Mouse (Mus musculus): ENCODE results near the gene Rhod. TPM values are rescaled to one million over a fixed set of nuclear protein-coding genes. Genes with fewer than 3 reads are reported as not detected.

The Rhod gene
- total RNA-seq (2012; rRNA removed) (not detected in 2 replicates), polyA plus RNA-seq (2012; ENCODE audit: insufficient read depth in 1 of 2, insufficient read length in 2 of 2, low read depth in 1 of 2, low replicate concordance in 2 of 2, missing spikeins in 1 of 2) (under 1 TPM in 1 of 2 experiments, not detected in 1; 0.06 TPM)

DNA sequence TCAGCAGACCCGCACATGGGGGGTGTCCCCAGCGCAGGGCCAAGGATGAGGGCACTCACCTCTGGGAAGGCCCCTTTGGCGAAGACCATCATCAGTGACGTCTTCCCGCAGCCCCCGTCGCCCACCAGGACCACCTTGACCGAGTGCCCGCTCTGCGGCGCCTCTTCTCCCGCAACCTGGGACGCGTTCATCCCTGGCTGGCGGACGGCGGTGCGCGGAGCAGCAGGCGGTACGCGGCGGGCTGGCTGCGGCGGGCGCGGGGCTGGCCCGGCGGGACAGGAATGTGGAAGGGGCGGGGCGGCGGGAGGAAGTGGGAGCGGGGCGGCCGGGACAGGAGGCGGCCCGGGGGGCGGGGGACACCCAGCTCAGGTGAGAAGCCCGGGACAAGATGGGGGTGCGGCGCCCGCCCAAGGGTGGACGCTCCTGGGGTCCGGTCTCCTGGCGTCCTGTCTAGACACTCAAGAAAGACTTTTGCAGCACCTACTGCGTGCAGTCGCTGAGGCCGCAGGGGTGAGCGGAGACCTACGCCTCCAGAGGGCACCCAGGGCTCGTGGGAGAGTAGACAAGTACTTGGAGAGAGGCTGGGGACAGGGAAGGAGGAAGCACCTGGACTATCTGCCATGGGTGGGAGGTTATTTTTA, at the start of gene Rhod:
Rhod (minus strand) TSS at position 272 of the 641 bp plus-strand sequence.
- Histone ChIP-seq H3K36me3 (ENCODE audit: control insufficient read depth in 1 of 2, insufficient read depth in 2 of 2, low read length in 2 of 2) (no peaks in the 10 kb centered on the region; a peak in 1 of 4 replicates), H3K4me1 (ENCODE audit: control insufficient read depth in 1 of 2, insufficient read depth in 2 of 2, low read length in 2 of 2) (peaks cover 0 to 22% of the 10 kb centered on the region in 2 experiments; a peak in 2 of 4 replicates), H3K27me3 (ENCODE audit: control insufficient read depth in 1 of 2, insufficient read depth in 2 of 2, low read length in 2 of 2) (peaks cover 2 to 3% of the 10 kb centered on the region in 2 experiments; a peak in 1 of 4 replicates), H3K4me3 (ENCODE audit: control insufficient read depth in 1 of 2, insufficient read depth in 1 of 2, low read depth in 2 of 2, low read length in 2 of 2) (no peak within 1 kb of the TSS), H3K9me3 (replicated peaks; ENCODE audit: insufficient read depth, low read length) (no peaks in the 10 kb centered on the region), H3K79me2 (ENCODE audit: control insufficient read depth, insufficient read depth, low read length, poor library complexity) (no peaks in the 10 kb centered on the region), H3K27ac (ENCODE audit: control insufficient read depth, low read depth, low read length) (no peak within 1 kb of the TSS), H3K9ac (ENCODE audit: control insufficient read depth, low read depth, low read length, poor library complexity, severe bottlenecking) (no peak within 1 kb of the TSS)
- TF ChIP-seq CHD2 (IDR thresholded peaks at IDR 0.05; ENCODE audit: low read length) (no peak), TAL1 (IDR thresholded peaks at IDR 0.05; ENCODE audit: low read length) (no peak), ZKSCAN1 (IDR thresholded peaks at IDR 0.05; ENCODE audit: low read depth, low read length) (no peak), HCFC1 (IDR thresholded peaks at IDR 0.05; ENCODE audit: low read depth, low read length) (no peak), MAFK (IDR thresholded peaks at IDR 0.05; ENCODE audit: borderline replicate concordance, low read depth, low read length) (no peak), POLR2AphosphoS5 (IDR thresholded peaks at IDR 0.05; ENCODE audit: borderline replicate concordance, low read depth, low read length) (no peak), ZNF384 (IDR thresholded peaks at IDR 0.05; ENCODE audit: low read depth, low read length) (no peak), BHLHE40 (IDR thresholded peaks at IDR 0.05; ENCODE audit: borderline replicate concordance, low read depth, low read length) (no peak), KAT2A (conservative IDR thresholded peaks at IDR 0.05; ENCODE audit: low read depth, low read length) (no peak), CTCF (IDR thresholded peaks at IDR 0.05 in 2 of 3, conservative IDR thresholded peaks at IDR 0.05 in 1 of 3; ENCODE audit: control insufficient read depth in 1 of 3, insufficient read depth in 1 of 3, low read depth in 2 of 3, low read length in 3 of 3, poor library complexity in 1 of 3, severe bottlenecking in 1 of 3) (no peak), EP300 (IDR thresholded peaks at IDR 0.05; ENCODE audit: low read depth in 1 of 2, low read length in 2 of 2) (no peak), SIN3A (IDR thresholded peaks at IDR 0.05; ENCODE audit: low read length) (no peak), GATA1 (IDR thresholded peaks at IDR 0.05; ENCODE audit: low read depth, low read length) (no peak), NRF1 (IDR thresholded peaks at IDR 0.05; ENCODE audit: insufficient read depth, low read depth, low read length, poor library complexity, severe bottlenecking) (no peak), SMC3 (IDR thresholded peaks at IDR 0.05; ENCODE audit: low read depth, low read length) (no peak), CHD1 (IDR thresholded peaks at IDR 0.05; ENCODE audit: low read depth, low read length) (no peak), E2F4 (IDR thresholded peaks at IDR 0.05; ENCODE audit: borderline replicate concordance, low read depth, low read length) (no peak), GABPA (IDR thresholded peaks at IDR 0.05; ENCODE audit: low read depth, low read length) (no peak), TBP (IDR thresholded peaks at IDR 0.05; ENCODE audit: low read depth, low read length) (no peak)
- no peak for DNase-seq (ENCODE audit: low read depth, low spot score)

DNA sequence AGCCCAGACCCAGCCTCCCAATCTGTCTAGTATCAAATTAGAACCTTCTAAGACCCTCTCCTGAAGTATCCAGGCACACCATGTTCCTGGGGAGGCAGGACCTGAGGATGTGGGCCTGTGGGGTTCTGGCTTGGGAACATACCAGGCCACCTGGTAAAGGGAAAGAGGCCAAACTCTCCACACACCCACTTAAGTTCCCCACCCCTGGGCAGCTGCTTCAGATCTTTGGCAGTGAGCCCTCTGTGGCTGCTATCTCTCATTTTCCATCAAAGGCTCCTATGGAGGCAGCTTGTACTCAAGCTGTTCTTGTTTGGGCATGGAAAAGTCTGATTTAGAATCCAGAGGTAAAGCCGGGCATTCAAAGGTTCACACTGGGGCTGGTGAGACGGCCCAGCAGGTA, 48.6 kb upstream of the Rhod start:
- no peak overlapping the region for H3K27ac ChIP-seq (ENCODE audit: control insufficient read depth, low read depth, low read length)
- H3K79me2 ChIP-seq (ENCODE audit: control insufficient read depth, insufficient read depth, low read length, poor library complexity): no peaks in the 10 kb centered on the region
- H3K9ac ChIP-seq (ENCODE audit: control insufficient read depth, low read depth, low read length, poor library complexity, severe bottlenecking): no peak overlapping the region
- no peak overlapping the region for H3K4me3 ChIP-seq (ENCODE audit: control insufficient read depth in 1 of 2, insufficient read depth in 1 of 2, low read depth in 2 of 2, low read length in 2 of 2)
- no peaks in the 10 kb centered on the region for H3K36me3 ChIP-seq (ENCODE audit: control insufficient read depth in 1 of 2, insufficient read depth in 2 of 2, low read length in 2 of 2)
- DNase-seq (ENCODE audit: low read depth, low spot score): peak; percentile 36
- no peaks in the 10 kb centered on the region for H3K9me3 ChIP-seq (replicated peaks; ENCODE audit: insufficient read depth, low read length)
- no peaks in the 10 kb centered on the region for H3K4me1 ChIP-seq (ENCODE audit: control insufficient read depth in 1 of 2, insufficient read depth in 2 of 2, low read length in 2 of 2)
- H3K27me3 ChIP-seq (ENCODE audit: control insufficient read depth in 1 of 2, insufficient read depth in 2 of 2, low read length in 2 of 2): peaks cover 11 to 12% of the 10 kb centered on the region in 2 experiments
- TF ChIP-seq ETS1 (IDR thresholded peaks at IDR 0.05; ENCODE audit: low read depth, low read length) (0 out of 2 replicates have a peak, but pooled peaks have one; percentile 14), ELF1 (IDR thresholded peaks at IDR 0.05; ENCODE audit: low read depth, low read length) (no peak), JUND (IDR thresholded peaks at IDR 0.05; ENCODE audit: low read depth, low read length) (no peak)

Measured in MEL (cell line).